Mouse (Mus musculus): ENCODE measurements around the gene Gm37240. TPM values are rescaled to one million over a fixed set of nuclear protein-coding genes. Genes with fewer than 3 reads are reported as not detected.

The Gm37240 gene
- polyA plus RNA-seq, 1 experiment from 2014 or later, result 2.2 TPM

- Histone ChIP-seq H3K4me2 (ENCODE audit: low read depth, severe bottlenecking) (no peak overlapping the region), H3K27ac (replicated peaks; ENCODE audit: low read depth, low read length) (no peak overlapping the region), H3K27me3 (ENCODE audit: control insufficient read depth, insufficient read depth, low read length) (no peaks in the 10 kb centered on the region), H3K36me3 (ENCODE audit: control insufficient read depth, insufficient read depth, low read length) (no peaks in the 10 kb centered on the region), H3K4me1 (ENCODE audit: control insufficient read depth, insufficient read depth, low read length) (peaks cover 3% of the 10 kb centered on the region; the same call in 1 of the 2 replicates), H3K9me3 (ENCODE audit: control insufficient read depth, low read length) (no peaks in the 10 kb centered on the region), H3K4me3 (ENCODE audit: low read depth, low read length) (no peak overlapping the region), H3K9ac (ENCODE audit: low read length) (no peak overlapping the region)
- 56% methylated on average over 4 of the region's 4 CpGs for WGBS
- DNase-seq (ENCODE audit: low spot score) (peak; percentile 55), ATAC-seq (ENCODE audit: insufficient number of reproducible peaks, low FRiP score, low TSS enrichment, low read depth) (no peak)
Measured at GRCm38 (mm10) chr3:85746116-85746515, 141.2 kb downstream of the Gm37240 start.

GRCm38 (mm10) chr3:85741767-85742166 is 145.6 kb downstream of the Gm37240 start:
- H3K36me3 ChIP-seq (ENCODE audit: control insufficient read depth, insufficient read depth, low read length), result no peaks in the 10 kb centered on the region
- no peak for ATAC-seq (ENCODE audit: insufficient number of reproducible peaks, low FRiP score, low TSS enrichment, low read depth)
- no peak overlapping the region for H3K9ac ChIP-seq (ENCODE audit: low read length)
- H3K4me1 ChIP-seq (ENCODE audit: control insufficient read depth, insufficient read depth, low read length), result no peaks in the 10 kb centered on the region
- H3K4me2 ChIP-seq (ENCODE audit: low read depth, severe bottlenecking), result no peak overlapping the region
- DNase-seq (ENCODE audit: low spot score), result no peak
- 85% methylated on average over 3 of the region's 3 CpGs for WGBS
- no peaks in the 10 kb centered on the region for H3K9me3 ChIP-seq (ENCODE audit: control insufficient read depth, low read length)
- no peak overlapping the region for H3K27ac ChIP-seq (replicated peaks; ENCODE audit: low read depth, low read length)
- no peaks in the 10 kb centered on the region for H3K27me3 ChIP-seq (ENCODE audit: control insufficient read depth, insufficient read depth, low read length)
- H3K4me3 ChIP-seq (ENCODE audit: low read depth, low read length), result no peak overlapping the region

GRCm38 (mm10) chr3:85738591-85738990 is 148.7 kb downstream of the Gm37240 start:
- ATAC-seq (ENCODE audit: insufficient number of reproducible peaks, low FRiP score, low TSS enrichment, low read depth), result no peak

GRCm38 (mm10) chr3:85733939-85734729 is 153.2 kb downstream of the Gm37240 start:
- no peak overlapping the region for H3K27ac ChIP-seq (replicated peaks; ENCODE audit: low read depth, low read length)
- no peaks in the 10 kb centered on the region for H3K36me3 ChIP-seq (ENCODE audit: control insufficient read depth, insufficient read depth, low read length)
- 72% methylated on average over 5 of the region's 5 CpGs for WGBS
- DNase-seq (ENCODE audit: low spot score), result no peak
- no peak overlapping the region for H3K9ac ChIP-seq (ENCODE audit: low read length)
- no peak for ATAC-seq (ENCODE audit: insufficient number of reproducible peaks, low FRiP score, low TSS enrichment, low read depth)
- no peak overlapping the region for H3K4me2 ChIP-seq (ENCODE audit: low read depth, severe bottlenecking)
- H3K4me3 ChIP-seq (ENCODE audit: low read depth, low read length), result no peak overlapping the region
- H3K9me3 ChIP-seq (ENCODE audit: control insufficient read depth, low read length), result no peaks in the 10 kb centered on the region
- H3K4me1 ChIP-seq (ENCODE audit: control insufficient read depth, insufficient read depth, low read length), result no peaks in the 10 kb centered on the region
- no peaks in the 10 kb centered on the region for H3K27me3 ChIP-seq (ENCODE audit: control insufficient read depth, insufficient read depth, low read length)

More at GRCm38 (mm10) chr3:85738591-85738990, 148.7 kb downstream of the Gm37240 start:
- no peaks in the 10 kb centered on the region for H3K36me3 ChIP-seq (ENCODE audit: control insufficient read depth, insufficient read depth, low read length)
- H3K4me1 ChIP-seq (ENCODE audit: control insufficient read depth, insufficient read depth, low read length), result no peaks in the 10 kb centered on the region
- H3K4me3 ChIP-seq (ENCODE audit: low read depth, low read length), result no peak overlapping the region
- DNase-seq (ENCODE audit: low spot score), result no peak
- WGBS, result 62% methylated on average over 3 of the region's 3 CpGs
- H3K9ac ChIP-seq (ENCODE audit: low read length), result no peak overlapping the region
- H3K27ac ChIP-seq (replicated peaks; ENCODE audit: low read depth, low read length), result no peak overlapping the region
- no peaks in the 10 kb centered on the region for H3K9me3 ChIP-seq (ENCODE audit: control insufficient read depth, low read length)
- no peak overlapping the region for H3K4me2 ChIP-seq (ENCODE audit: low read depth, severe bottlenecking)
- no peaks in the 10 kb centered on the region for H3K27me3 ChIP-seq (ENCODE audit: control insufficient read depth, insufficient read depth, low read length)

- Histone ChIP-seq H3K4me2 (ENCODE audit: low read depth, severe bottlenecking) (no peak overlapping the region), H3K9me3 (ENCODE audit: control insufficient read depth, low read length) (no peaks in the 10 kb centered on the region), H3K9ac (ENCODE audit: low read length) (no peak overlapping the region), H3K27ac (replicated peaks; ENCODE audit: low read depth, low read length) (no peak overlapping the region), H3K36me3 (ENCODE audit: control insufficient read depth, insufficient read depth, low read length) (no peaks in the 10 kb centered on the region), H3K27me3 (ENCODE audit: control insufficient read depth, insufficient read depth, low read length) (no peaks in the 10 kb centered on the region), H3K4me3 (ENCODE audit: low read depth, low read length) (no peak overlapping the region), H3K4me1 (ENCODE audit: control insufficient read depth, insufficient read depth, low read length) (no peaks in the 10 kb centered on the region)
- ATAC-seq (ENCODE audit: insufficient number of reproducible peaks, low FRiP score, low TSS enrichment, low read depth), result no peak
- 54% methylated on average over 2 of the region's 2 CpGs for WGBS
- DNase-seq (ENCODE audit: low spot score), result no peak
Measured at GRCm38 (mm10) chr3:85727171-85727570, 160.1 kb downstream of the Gm37240 start.

- Histone ChIP-seq H3K4me3 (ENCODE audit: low read depth, low read length) (no peak overlapping the region), H3K36me3 (ENCODE audit: control insufficient read depth, insufficient read depth, low read length) (no peaks in the 10 kb centered on the region), H3K27me3 (ENCODE audit: control insufficient read depth, insufficient read depth, low read length) (no peaks in the 10 kb centered on the region), H3K4me1 (ENCODE audit: control insufficient read depth, insufficient read depth, low read length) (no peaks in the 10 kb centered on the region), H3K9ac (ENCODE audit: low read length) (no peak overlapping the region), H3K27ac (replicated peaks; ENCODE audit: low read depth, low read length) (no peak overlapping the region), H3K9me3 (ENCODE audit: control insufficient read depth, low read length) (no peaks in the 10 kb centered on the region), H3K4me2 (ENCODE audit: low read depth, severe bottlenecking) (no peak overlapping the region)
- DNase-seq (ENCODE audit: low spot score), result no peak
- WGBS, result 91% methylated on average over 3 of the region's 3 CpGs
- no peak for ATAC-seq (ENCODE audit: insufficient number of reproducible peaks, low FRiP score, low TSS enrichment, low read depth)
Measured at GRCm38 (mm10) chr3:85725971-85726370, 161.3 kb downstream of the Gm37240 start.

GRCm38 (mm10) chr3:85725110-85725509 is 162.2 kb downstream of the Gm37240 start:
- WGBS, result 70% methylated on average over 2 of the region's 2 CpGs
- no peak overlapping the region for H3K4me2 ChIP-seq (ENCODE audit: low read depth, severe bottlenecking)
- ATAC-seq (ENCODE audit: insufficient number of reproducible peaks, low FRiP score, low TSS enrichment, low read depth) (no peak), DNase-seq (ENCODE audit: low spot score) (no peak)
- no peak overlapping the region for H3K9ac ChIP-seq (ENCODE audit: low read length)
- H3K36me3 ChIP-seq (ENCODE audit: control insufficient read depth, insufficient read depth, low read length), result no peaks in the 10 kb centered on the region
- no peaks in the 10 kb centered on the region for H3K9me3 ChIP-seq (ENCODE audit: control insufficient read depth, low read length)
- no peaks in the 10 kb centered on the region for H3K4me1 ChIP-seq (ENCODE audit: control insufficient read depth, insufficient read depth, low read length)
- H3K4me3 ChIP-seq (ENCODE audit: low read depth, low read length), result no peak overlapping the region
- H3K27ac ChIP-seq (replicated peaks; ENCODE audit: low read depth, low read length), result no peak overlapping the region
- H3K27me3 ChIP-seq (ENCODE audit: control insufficient read depth, insufficient read depth, low read length), result no peaks in the 10 kb centered on the region

- H3K27me3 ChIP-seq (ENCODE audit: control insufficient read depth, insufficient read depth, low read length), result no peaks in the 10 kb centered on the region
- H3K36me3 ChIP-seq (ENCODE audit: control insufficient read depth, insufficient read depth, low read length), result no peaks in the 10 kb centered on the region
- 84% methylated on average over 6 of the region's 6 CpGs for WGBS
- no peak overlapping the region for H3K27ac ChIP-seq (replicated peaks; ENCODE audit: low read depth, low read length)
- H3K9ac ChIP-seq (ENCODE audit: low read length), result no peak overlapping the region
- DNase-seq (ENCODE audit: low spot score) (no peak), ATAC-seq (ENCODE audit: insufficient number of reproducible peaks, low FRiP score, low TSS enrichment, low read depth) (no peak)
- H3K4me2 ChIP-seq (ENCODE audit: low read depth, severe bottlenecking), result no peak overlapping the region
- H3K4me1 ChIP-seq (ENCODE audit: control insufficient read depth, insufficient read depth, low read length), result no peaks in the 10 kb centered on the region
- no peaks in the 10 kb centered on the region for H3K9me3 ChIP-seq (ENCODE audit: control insufficient read depth, low read length)
- H3K4me3 ChIP-seq (ENCODE audit: low read depth, low read length), result no peak overlapping the region
Measured at GRCm38 (mm10) chr3:85722581-85722980, 164.7 kb downstream of the Gm37240 start.

All from limb, embryonic 11.5 days (tissue).